Mouse (Mus musculus): Measurements from ENCODE around the gene Slc16a10.

GRCm38 (mm10) chr10:40189689-40190088 is 47.6 kb upstream of the Slc16a10 start:
- no peak for TF ChIP-seq CTCF (IDR thresholded peaks at IDR 0.05)
- no peak for TF ChIP-seq EP300 (IDR thresholded peaks at IDR 0.05)
